Mouse (Mus musculus): ENCODE data around the gene Gm8439. TPM values are rescaled to one million over a fixed set of nuclear protein-coding genes. Genes with fewer than 3 reads are reported as not detected.

The Gm8439 gene
- total RNA-seq, 2 experiments from 2014 or later = not detected

DNA sequence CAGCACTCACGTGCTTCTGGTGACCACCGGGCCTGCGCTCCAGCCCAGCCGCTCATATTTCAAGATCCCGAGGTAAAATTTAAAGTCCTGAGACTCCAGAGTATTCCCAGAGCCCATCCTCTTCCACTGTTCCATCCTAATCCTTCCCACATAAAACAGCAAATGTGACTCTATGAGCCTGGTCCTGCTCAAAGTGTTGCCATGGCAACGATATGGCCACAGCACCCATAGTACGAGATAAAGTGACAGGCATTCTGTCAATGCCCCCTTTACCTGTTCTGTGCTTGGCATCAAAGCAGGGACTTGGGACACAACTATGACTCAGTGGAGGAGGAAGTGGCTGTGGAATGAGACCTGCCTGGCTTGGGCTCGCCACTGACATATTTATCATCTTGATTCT, 67.4 kb downstream of the Gm8439 start:
- DNase-seq (ENCODE audit: extremely low spot score in 1 of 2, low spot score in 2 of 2) = no peak
- intact Hi-C loops (cut with DNase I) = no loop called here
- no peak overlapping the region for H3K27ac ChIP-seq

More for the DNA sequence above, 67.4 kb downstream of the Gm8439 start:
- no peak for TF ChIP-seq CTCF (IDR thresholded peaks at IDR 0.05)
- H3K4me3 ChIP-seq = no peak overlapping the region

Other genes starting within 250 kb of the Gm8439 start
- gene Scmh1, start 183.5 kb upstream of the Gm8439 start, total RNA-seq (2021) = 10 to 100 TPM; 82.9 to 91.5 TPM
- gene Slfnl1, start 56.5 kb upstream of the Gm8439 start, total RNA-seq (2021) = under 1 TPM; 0.32 to 0.63 TPM
- gene Ctps, start 18.5 kb upstream of the Gm8439 start, total RNA-seq (2021) = 10 to 100 TPM; 40.0 to 42.4 TPM
- 10 to 100 TPM; 17.9 to 20.2 TPM for gene Cited4, start 77.8 kb downstream of the Gm8439 start, total RNA-seq (2021)
- 1 to 10 TPM; 6.9 to 7.5 TPM for gene Kcnq4, start 159.9 kb downstream of the Gm8439 start, total RNA-seq (2021)
- gene Nfyc, start 242.8 kb downstream of the Gm8439 start, total RNA-seq (2021) = 10 to 100 TPM; 49.9 to 53.7 TPM

Measured in left cerebral cortex, adult 2 months (tissue).